Mouse (Mus musculus): Measurements from ENCODE around the gene Ankrd13b. TPM values are rescaled to one million over a fixed set of nuclear protein-coding genes. Genes with fewer than 3 reads are reported as not detected.
A peak's percentile ranks its signal among the peaks of the same experiment; 100 is the strongest.

Ankrd13b gene
- total and polyA plus RNA-seq, 2 experiments, result 0.37 to 8.0 TPM

GRCm38 (mm10) chr11:77513811-77514170 is 24.3 kb upstream of the Ankrd13b start:
- Histone ChIP-seq H3K36me3 (ENCODE audit: control insufficient read depth, insufficient read depth, low read length) (peaks cover 2% of the 10 kb centered on the region; the same call in 1 of the 2 replicates), H3K4me3 (ENCODE audit: insufficient read depth, low read depth, low read length) (peak overlapping the region; percentile 76), H3K27ac (replicated peaks; ENCODE audit: insufficient read depth, low read depth, low read length) (peak overlapping the region; percentile 98), H3K9ac (ENCODE audit: low read depth, low read length) (peak overlapping the region; percentile 84), H3K4me1 (ENCODE audit: control insufficient read depth, insufficient read depth, low read length) (peaks cover 24% of the 10 kb centered on the region), H3K27me3 (ENCODE audit: control insufficient read depth, insufficient read depth, low read length) (no peaks in the 10 kb centered on the region), H3K79me2 (ENCODE audit: control insufficient read depth, insufficient read depth, low read length) (peaks cover 10% of the 10 kb centered on the region; the same call in 1 of the 2 replicates)
- DNase-seq (ENCODE audit: extremely low read depth, low read depth, low spot score), result peak; percentile 78
- WGBS, result 3% methylated on average over 10 of the region's 10 CpGs
- TF ChIP-seq CTCF (IDR thresholded peaks at IDR 0.05; ENCODE audit: low read depth, low read length), result no peak
- TF ChIP-seq POLR2A (IDR thresholded peaks at IDR 0.05; ENCODE audit: extremely low read depth, insufficient read depth, low read length), result 0 out of 2 replicates have a peak, but pooled peaks have one; percentile 18

- Histone ChIP-seq H3K27me3 (ENCODE audit: control insufficient read depth, insufficient read depth, low read length) (no peaks in the 10 kb centered on the region), H3K4me1 (ENCODE audit: control insufficient read depth, insufficient read depth, low read length) (peaks cover 24% of the 10 kb centered on the region), H3K9ac (ENCODE audit: low read depth, low read length) (peak overlapping the region; percentile 84), H3K79me2 (ENCODE audit: control insufficient read depth, insufficient read depth, low read length) (peaks cover 6% of the 10 kb centered on the region; the same call in 1 of the 2 replicates), H3K36me3 (ENCODE audit: control insufficient read depth, insufficient read depth, low read length) (no peaks in the 10 kb centered on the region), H3K27ac (replicated peaks; ENCODE audit: insufficient read depth, low read depth, low read length) (peak overlapping the region; percentile 98), H3K4me3 (ENCODE audit: insufficient read depth, low read depth, low read length) (peak overlapping the region; percentile 76)
- WGBS, result under 1% methylated on average over 74 of the region's 84 CpGs
- DNase-seq (ENCODE audit: extremely low read depth, low read depth, low spot score), result peak; percentile 78
- TF ChIP-seq POLR2A (IDR thresholded peaks at IDR 0.05; ENCODE audit: extremely low read depth, insufficient read depth, low read length) (peak; percentile 90), CTCF (IDR thresholded peaks at IDR 0.05; ENCODE audit: low read depth, low read length) (no peak)
Measured at GRCm38 (mm10) chr11:77512891-77513810, 23.7 kb upstream of the Ankrd13b start.

GRCm38 (mm10) chr11:77511336-77511735 is 21.9 kb upstream of the Ankrd13b start:
- Histone ChIP-seq H3K4me3 (ENCODE audit: insufficient read depth, low read depth, low read length) (no peak overlapping the region), H3K4me1 (ENCODE audit: control insufficient read depth, insufficient read depth, low read length) (peaks cover 14% of the 10 kb centered on the region; the same call in 1 of the 2 replicates), H3K9ac (ENCODE audit: low read depth, low read length) (no peak overlapping the region), H3K79me2 (ENCODE audit: control insufficient read depth, insufficient read depth, low read length) (peaks cover 6% of the 10 kb centered on the region; the same call in 1 of the 2 replicates), H3K36me3 (ENCODE audit: control insufficient read depth, insufficient read depth, low read length) (no peaks in the 10 kb centered on the region), H3K27me3 (ENCODE audit: control insufficient read depth, insufficient read depth, low read length) (no peaks in the 10 kb centered on the region), H3K27ac (replicated peaks; ENCODE audit: insufficient read depth, low read depth, low read length) (no peak overlapping the region)
- TF ChIP-seq CTCF (IDR thresholded peaks at IDR 0.05; ENCODE audit: low read depth, low read length), result no peak
- no peak for TF ChIP-seq POLR2A (IDR thresholded peaks at IDR 0.05; ENCODE audit: extremely low read depth, insufficient read depth, low read length)
- WGBS, result 91% methylated on average over 5 of the region's 5 CpGs
- no peak for DNase-seq (ENCODE audit: extremely low read depth, low read depth, low spot score)

- H3K27ac ChIP-seq (replicated peaks; ENCODE audit: insufficient read depth, low read depth, low read length), result no peak overlapping the region
Measured at GRCm38 (mm10) chr11:77508068-77509021, 18.9 kb upstream of the Ankrd13b start.

GRCm38 (mm10) chr11:77507426-77507825 is 17.9 kb upstream of the Ankrd13b start:
- H3K4me1 ChIP-seq (ENCODE audit: control insufficient read depth, insufficient read depth, low read length), result peaks cover 4% of the 10 kb centered on the region; the same call in 1 of the 2 replicates
- H3K79me2 ChIP-seq (ENCODE audit: control insufficient read depth, insufficient read depth, low read length), result no peaks in the 10 kb centered on the region; the same call in 1 of the 2 replicates
- no peak for TF ChIP-seq CTCF (IDR thresholded peaks at IDR 0.05; ENCODE audit: low read depth, low read length)
- no peak for TF ChIP-seq POLR2A (IDR thresholded peaks at IDR 0.05; ENCODE audit: extremely low read depth, insufficient read depth, low read length)
- H3K27me3 ChIP-seq (ENCODE audit: control insufficient read depth, insufficient read depth, low read length), result no peaks in the 10 kb centered on the region
- no peak overlapping the region for H3K27ac ChIP-seq (replicated peaks; ENCODE audit: insufficient read depth, low read depth, low read length)
- H3K36me3 ChIP-seq (ENCODE audit: control insufficient read depth, insufficient read depth, low read length), result no peaks in the 10 kb centered on the region
- no peak overlapping the region for H3K4me3 ChIP-seq (ENCODE audit: insufficient read depth, low read depth, low read length)
- WGBS, result 78% methylated on average over 4 of the region's 4 CpGs
- no peak for DNase-seq (ENCODE audit: extremely low read depth, low read depth, low spot score)
- H3K9ac ChIP-seq (ENCODE audit: low read depth, low read length), result no peak overlapping the region

More at GRCm38 (mm10) chr11:77508068-77509021, 18.9 kb upstream of the Ankrd13b start:
- Histone ChIP-seq H3K4me1 (ENCODE audit: control insufficient read depth, insufficient read depth, low read length) (peaks cover 8% of the 10 kb centered on the region; the same call in 1 of the 2 replicates), H3K9ac (ENCODE audit: low read depth, low read length) (peak overlapping the region; percentile 67), H3K79me2 (ENCODE audit: control insufficient read depth, insufficient read depth, low read length) (no peaks in the 10 kb centered on the region; the same call in 1 of the 2 replicates), H3K36me3 (ENCODE audit: control insufficient read depth, insufficient read depth, low read length) (no peaks in the 10 kb centered on the region), H3K4me3 (ENCODE audit: insufficient read depth, low read depth, low read length) (peak overlapping the region; percentile 56; the same call in 1 of the 2 replicates), H3K27me3 (ENCODE audit: control insufficient read depth, insufficient read depth, low read length) (no peaks in the 10 kb centered on the region)
- WGBS, result 23% methylated on average over 49 of the region's 49 CpGs
- DNase-seq (ENCODE audit: extremely low read depth, low read depth, low spot score), result no peak
- peak; percentile 82 for TF ChIP-seq CTCF (IDR thresholded peaks at IDR 0.05; ENCODE audit: low read depth, low read length)
- TF ChIP-seq POLR2A (IDR thresholded peaks at IDR 0.05; ENCODE audit: extremely low read depth, insufficient read depth, low read length), result no peak

Data from liver, adult 2 months (tissue).